Mouse (Mus musculus) cerebellum, adult 2 months (tissue): ENCODE measurements around the gene Kprp. TPM values are rescaled to one million over a fixed set of nuclear protein-coding genes. Genes with fewer than 3 reads are reported as not detected.

Source experiments
- DNase-seq, 2 experiments: peaks; one replicate each; pipeline ENCODE4 v3.0.0; 2021
- H3K27ac ChIP-seq: fragments of 200-500 bp; 2 replicates; pipeline ENCODE4 v1.5.1; 2012; ENCODE audit warnings: low read length, control low read depth, inconsistent platforms; ENCODE audit not compliant: insufficient read depth
- H3K27me3 ChIP-seq: fragments of 200-500 bp; 2 replicates; pipeline ENCODE4 v1.6.1; 2012; ENCODE audit warnings: inconsistent platforms, mild to moderate bottlenecking, low read length, moderate library complexity; ENCODE audit not compliant: control insufficient read depth, insufficient read depth
- H3K4me1 ChIP-seq: fragments of 200-500 bp; 2 replicates; pipeline ENCODE4 v1.6.1; 2011; ENCODE audit warnings: low read length; ENCODE audit not compliant: control insufficient read depth, insufficient read depth
- H3K4me3 ChIP-seq: fragments of 200-500 bp; replicated peaks from 2 replicates; pipeline ENCODE3; 2011; ENCODE audit warnings: mild to moderate bottlenecking, low read depth, low read length, control low read depth; ENCODE audit not compliant: insufficient read depth
- CTCF ChIP-seq: fragments of 200-500 bp; IDR thresholded peaks from 2 replicates; pipeline ENCODE4 v1.5.1; 2011; ENCODE audit warnings: low read depth, mild to moderate bottlenecking, control low read depth, low read length, moderate library complexity, borderline replicate concordance; ENCODE audit not compliant: insufficient read depth
- POLR2A ChIP-seq: fragments of 200-500 bp; IDR thresholded peaks from 2 replicates; pipeline ENCODE4 v1.6.1; 2011; ENCODE audit warnings: low read length, control low read depth, borderline replicate concordance; ENCODE audit not compliant: insufficient read depth
- WGBS: fragments of 180-500 bp; shearing (Covaris S2); methylation state at CpG from one replicate; pipeline ENCODE4 v1.1.7; 2018; 5-methylcytosine and 5-hydroxymethylcytosine counted together
- polyA plus RNA-seq: library from polyadenylated mRNA; depleted of rRNA; stranded (reverse); fragments of >200 nt; gene quantifications from 2 replicates; pipeline ENCODE4 v1.2.3, GENCODE M21; 2012; rRNA removed

Gene Kprp
- polyA plus RNA-seq, 1 experiment = not detected

- no peak for DNase-seq
These were observed 48.2 kb downstream of the Kprp start, which contains the start of gene Lce1i for GRCm38 (mm10) chr3:92778799-92779198. Lce1i (minus strand) TSS chr3:92778899.

More at GRCm38 (mm10) chr3:92778799-92779198, 48.2 kb downstream of the Kprp start, which contains the start of gene Lce1i:
- Histone ChIP-seq H3K27me3 (no peaks in the 10 kb centered on the region), H3K4me3 (no peak within 1 kb of the TSS), H3K4me1 (no peaks in the 10 kb centered on the region), H3K27ac (no peak within 1 kb of the TSS)
- TF ChIP-seq CTCF (no peak), POLR2A (no peak)
- 78% methylated on average over 1 of the region's 1 CpGs for WGBS

Other genes starting within 250 kb of the Kprp start
- gene Smcp, start 238.2 kb downstream of the Kprp start, polyA plus RNA-seq = not detected in 2 replicates
- gene 2210017I01Rik, start 219.8 kb downstream of the Kprp start, polyA plus RNA-seq = not detected in 2 replicates
- gene Lce6a, start 205.6 kb downstream of the Kprp start, polyA plus RNA-seq = not detected in 2 replicates
- gene Lce1a1, start 178.9 kb downstream of the Kprp start, polyA plus RNA-seq = not detected in 2 replicates
- not detected in 2 replicates for gene Lce1b, start 170.3 kb downstream of the Kprp start, polyA plus RNA-seq
- gene Lce1a2, start 156.9 kb downstream of the Kprp start, polyA plus RNA-seq = not detected in 2 replicates
- not detected in 2 replicates for gene Lce1c, start 148.0 kb downstream of the Kprp start, polyA plus RNA-seq
- not detected in 2 replicates for gene Lce1d, start 140.0 kb downstream of the Kprp start, polyA plus RNA-seq
- not detected in 2 replicates for gene Lce1e, start 118.2 kb downstream of the Kprp start, polyA plus RNA-seq
- not detected in 2 replicates for gene Lce1f, start 106.9 kb downstream of the Kprp start, polyA plus RNA-seq
- gene Gm38119, start 88.2 kb downstream of the Kprp start, polyA plus RNA-seq = not detected in 2 replicates
- not detected in 2 replicates for gene Lce1g, start 74.9 kb downstream of the Kprp start, polyA plus RNA-seq
- gene Lce1h, start 62.2 kb downstream of the Kprp start, polyA plus RNA-seq = not detected in 2 replicates
- not detected in 2 replicates for gene Lce1i, start 48.3 kb downstream of the Kprp start, polyA plus RNA-seq
- gene Lce1j, start 36.7 kb downstream of the Kprp start, polyA plus RNA-seq = not detected in 2 replicates
- gene Lce1k, start 19.4 kb downstream of the Kprp start, polyA plus RNA-seq = not detected in 2 replicates
- not detected in 2 replicates for gene Lce1l, start 24.0 kb upstream of the Kprp start, polyA plus RNA-seq
- not detected in 2 replicates for gene 2310050C09Rik, start 43.0 kb upstream of the Kprp start, polyA plus RNA-seq
- gene Lce3a, start 99.0 kb upstream of the Kprp start, polyA plus RNA-seq = not detected in 2 replicates
- gene Lce3b, start 105.7 kb upstream of the Kprp start, polyA plus RNA-seq = not detected in 2 replicates
- gene Lce3c, start 117.2 kb upstream of the Kprp start, polyA plus RNA-seq = not detected in 2 replicates
- gene Lce3d, start 130.1 kb upstream of the Kprp start, polyA plus RNA-seq = not detected in 2 replicates
- not detected in 2 replicates for gene Lce3e, start 139.8 kb upstream of the Kprp start, polyA plus RNA-seq
- not detected in 2 replicates for gene Lce3f, start 165.0 kb upstream of the Kprp start, polyA plus RNA-seq
- not detected in 2 replicates for gene Crct1, start 188.4 kb upstream of the Kprp start, polyA plus RNA-seq
- gene Lce1m, start 191.8 kb upstream of the Kprp start, polyA plus RNA-seq = not detected in 2 replicates
- not detected in 2 replicates for gene Gm4858, start 241.6 kb upstream of the Kprp start, polyA plus RNA-seq